11 mouse cellular contexts compared by ENCODE assay signal in the genomic region with DNA sequence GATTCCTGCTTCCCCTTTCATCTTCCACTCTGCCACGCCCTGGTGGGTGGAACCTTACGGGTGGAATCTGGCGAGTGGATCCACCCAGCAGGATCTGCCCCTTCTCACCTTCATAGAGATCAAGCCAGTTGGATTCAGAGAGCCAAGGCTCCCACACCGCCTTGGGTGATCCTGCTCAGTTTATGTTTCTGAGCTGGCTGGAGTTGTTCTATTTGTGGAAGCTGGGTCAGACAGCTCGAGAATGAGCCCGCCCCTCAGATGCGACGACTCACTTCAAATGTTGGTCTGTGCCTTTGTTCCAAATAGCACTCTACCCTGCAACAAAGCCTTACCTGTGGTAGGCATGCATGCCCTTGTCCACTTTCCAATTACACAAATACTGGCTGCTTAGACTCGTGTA. TPM values are rescaled to one million over a fixed set of nuclear protein-coding genes. Genes with fewer than 3 reads are reported as not detected.
DNase-seq lines count a peak whose midpoint lies in the region; ATAC-seq and TF ChIP-seq lines count a peak whose summit lies in the region.
"Had no signal": no experiment of that assay in that cellular context is flagged by ENCODE, and none has a peak within 500 bp of the region (broad histone marks: within the 10 kb centered on the region; RNA-seq: fewer than 3 reads in every experiment).

No protein-coding gene starts in this region.

- no peak for DNase-seq in forebrain, embryonic 11.5 days (ENCODE audit: low spot score)
- DNase-seq in forebrain, embryonic 10.5 days (ENCODE audit: extremely low spot score, low spot score), result no peak
- DNase-seq in right cerebral cortex, adult 18-20 months, result peak; percentile 15
- no peak for DNase-seq in right cerebral cortex, postnatal 36 days (ENCODE audit: low spot score in 2 of 2)
- DNase-seq in hindbrain, postnatal 0 days (ENCODE audit: low spot score), result no peak
- no peak for DNase-seq in natural killer cell, adult 2 months (ENCODE audit: low spot score in 2 of 2)
- DNase-seq in T-cell, adult 2 months (ENCODE audit: low spot score), result no peak

- H3K4me1 ChIP-seq in forebrain, embryonic 11.5 days (replicated peaks; ENCODE audit: control insufficient read depth, insufficient read depth, low read length), result peaks cover 15% of the 10 kb centered on the region; the same call in 1 of the 2 replicates
- H3K4me1 ChIP-seq in forebrain, embryonic 10.5 days, result peaks cover 51% of the 10 kb centered on the region
- H3K4me1 ChIP-seq in hindbrain, postnatal 0 days (ENCODE audit: insufficient read depth, low read length), result peaks cover 9% of the 10 kb centered on the region; the same call in 1 of the 2 replicates

- H3K27ac ChIP-seq in forebrain, embryonic 11.5 days (ENCODE audit: low read depth, low read length), result no peak overlapping the region
- no peak overlapping the region for H3K27ac ChIP-seq in forebrain, embryonic 10.5 days
- H3K27ac ChIP-seq in hindbrain, postnatal 0 days, result no peak overlapping the region
- H3K27ac ChIP-seq: embryonic facial prominence, embryonic 15.5 days; limb, embryonic 12.5 days had no signal

- H3K4me2 ChIP-seq in forebrain, embryonic 11.5 days (ENCODE audit: low read depth, low read length, severe bottlenecking), result peak overlapping the region; percentile 28; the same call in 1 of the 2 replicates
- peak overlapping the region; percentile 92 for H3K4me2 ChIP-seq in hindbrain, postnatal 0 days (ENCODE audit: low read depth, low read length)
- H3K4me2 ChIP-seq: embryonic facial prominence, embryonic 15.5 days; limb, embryonic 12.5 days had no signal

- no peak overlapping the region for H3K4me3 ChIP-seq in forebrain, embryonic 11.5 days (ENCODE audit: low read depth, low read length)
- H3K4me3 ChIP-seq in forebrain, embryonic 10.5 days, result no peak overlapping the region; the same call in 1 of the 2 replicates
- peak overlapping the region; percentile 85 for H3K4me3 ChIP-seq in hindbrain, postnatal 0 days (ENCODE audit: low read length)
- H3K4me3 ChIP-seq: embryonic facial prominence, embryonic 15.5 days; limb, embryonic 12.5 days had no signal

- H3K27me3 ChIP-seq in forebrain, embryonic 11.5 days (ENCODE audit: control insufficient read depth, insufficient read depth, low read length), result peaks cover 8% of the 10 kb centered on the region
- peaks cover 68% of the 10 kb centered on the region for H3K27me3 ChIP-seq in forebrain, embryonic 10.5 days (ENCODE audit: poor library complexity, severe bottlenecking)
- H3K27me3 ChIP-seq in hindbrain, postnatal 0 days (ENCODE audit: insufficient read depth, low read length), result no peaks in the 10 kb centered on the region

- H3K36me3 ChIP-seq in forebrain, embryonic 11.5 days (ENCODE audit: control insufficient read depth, insufficient read depth, low read length), result no peaks in the 10 kb centered on the region
- peaks cover 2% of the 10 kb centered on the region; the same call in 1 of the 2 replicates for H3K36me3 ChIP-seq in forebrain, embryonic 10.5 days (replicated peaks)
- H3K36me3 ChIP-seq in hindbrain, postnatal 0 days (ENCODE audit: insufficient read depth, low read length), result no peaks in the 10 kb centered on the region
- H3K36me3 ChIP-seq: embryonic facial prominence, embryonic 15.5 days; limb, embryonic 12.5 days had no signal

- no peak for ATAC-seq in forebrain, embryonic 11.5 days (replicated peaks; ENCODE audit: low FRiP score)
- no peak for ATAC-seq in hindbrain, postnatal 0 days
- no peak for ATAC-seq in monocyte, adult 5-6 weeks (replicated peaks; ENCODE audit: insufficient number of reproducible peaks, low FRiP score, low TSS enrichment, poor library complexity, severe bottlenecking)

- no peaks in the 10 kb centered on the region for H3K9me3 ChIP-seq in forebrain, embryonic 11.5 days (ENCODE audit: control insufficient read depth, low read length)
- no peaks in the 10 kb centered on the region for H3K9me3 ChIP-seq in forebrain, embryonic 10.5 days
- no peaks in the 10 kb centered on the region for H3K9me3 ChIP-seq in hindbrain, postnatal 0 days (ENCODE audit: low read length)
- H3K9me3 ChIP-seq: embryonic facial prominence, embryonic 15.5 days; limb, embryonic 12.5 days had no signal

- TF ChIP-seq CTCF in hindbrain, postnatal 0 days (IDR thresholded peaks at IDR 0.05; ENCODE audit: low read depth), result no peak

- H3K9ac ChIP-seq in forebrain, embryonic 11.5 days (ENCODE audit: low read length), result no peak overlapping the region
- peak overlapping the region; percentile 28; the same call in 1 of the 2 replicates for H3K9ac ChIP-seq in hindbrain, postnatal 0 days (replicated peaks; ENCODE audit: low read length)
- H3K9ac ChIP-seq: embryonic facial prominence, embryonic 15.5 days; limb, embryonic 12.5 days had no signal

- 81% methylated on average over 9 of the region's 9 CpGs for WGBS in forebrain, embryonic 11.5 days
- 78% methylated on average over 9 of the region's 9 CpGs for WGBS in forebrain, embryonic 10.5 days
- WGBS in hindbrain, postnatal 0 days, result 29% methylated on average over 9 of the region's 9 CpGs

RNA-seq across cellular contexts. Expression of a gene that starts 4.4 kb away (rescaled TPM):
- polyA plus RNA-seq in forebrain, embryonic 11.5 days (2014; fragmentation: Nextera tagmentation; extraction: Ambion mirVana), result 36.2 and 36.7 TPM in 2 replicates
- 14.8 and 18.0 TPM in 2 replicates for polyA plus RNA-seq in forebrain, embryonic 10.5 days (2016; fragmentation: Nextera tagmentation; extraction: Ambion mirVana)
- 292 and 327 TPM in 2 replicates for total RNA-seq in hindbrain, postnatal 0 days (2014; rRNA removed)
- 97.4 and 111 TPM in 2 replicates for polyA plus RNA-seq in hindbrain, postnatal 0 days (2015; fragmentation: Nextera tagmentation; extraction: Ambion mirVana)
- total RNA-seq in monocyte, adult 5-6 weeks (2017), result 0.78 to 1.5 TPM in 2 of 3 replicates, not detected in the other

RNA-seq across cellular contexts. Expression of a gene that starts 33.2 kb away (rescaled TPM):
- 9.3 and 13.0 TPM in 2 replicates for polyA plus RNA-seq in forebrain, embryonic 11.5 days (2014; fragmentation: Nextera tagmentation; extraction: Ambion mirVana)
- polyA plus RNA-seq in forebrain, embryonic 10.5 days (2016; fragmentation: Nextera tagmentation; extraction: Ambion mirVana), result 35.2 and 37.7 TPM in 2 replicates
- total RNA-seq in hindbrain, postnatal 0 days (2014; rRNA removed), result 1.2 TPM in 1 of 2 replicates, not detected in the other
- polyA plus RNA-seq in hindbrain, postnatal 0 days (2015; fragmentation: Nextera tagmentation; extraction: Ambion mirVana), result 0.29 TPM in 2 replicates
- not detected in 3 replicates for total RNA-seq in monocyte, adult 5-6 weeks (2017)
- polyA plus RNA-seq: testis, adult 2 months had no signal
